Mouse (Mus musculus): ENCODE measurements at regions not wholly inside any gene's neighbourhood (a gene's known extent, or its start where the extent isn't known, plus 50 kb on each side); places are given as distances from the start of the nearest gene placed in this dataset.

DNA sequence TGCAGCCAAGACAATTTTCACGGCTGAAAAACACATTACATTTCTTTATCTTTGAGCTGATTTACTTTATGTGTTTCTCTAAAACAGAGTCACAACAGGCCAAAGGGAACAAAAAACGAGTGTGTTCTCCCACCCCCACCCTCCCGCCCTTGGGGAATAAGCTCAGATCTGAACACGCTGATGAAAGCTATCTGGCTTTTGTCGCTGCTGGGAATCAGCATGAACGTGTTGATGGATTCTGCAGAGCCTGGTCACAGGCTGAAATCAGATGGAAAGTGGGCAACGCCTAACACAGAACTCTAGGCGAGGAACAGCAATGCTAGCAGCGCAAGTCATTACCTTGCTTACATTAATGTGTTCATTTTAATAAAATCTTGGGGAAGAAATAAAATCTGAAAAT lies 211.7 kb upstream of the Fn1 start:
- no peak for TF ChIP-seq POLR2A (IDR thresholded peaks at IDR 0.05; ENCODE audit: borderline replicate concordance, extremely low read depth, low read depth, low read length)
- no peak for TF ChIP-seq CTCF (IDR thresholded peaks at IDR 0.05; ENCODE audit: insufficient read depth, low read length)

Data from lung, adult 2 months (tissue).